Mouse (Mus musculus) ES-Bruce4 (cell line): Measurements from ENCODE around the gene Cisd3.

Experiments
- CTCF ChIP-seq: IDR thresholded peaks from one replicate; pipeline ENCODE4 v1.8.1; 2011; ENCODE audit warnings: low read depth, low read length
- POLR2A ChIP-seq: IDR thresholded peaks from one replicate; pipeline ENCODE4 v1.8.1; 2011; ENCODE audit warnings: low read length; ENCODE audit not compliant: insufficient read depth

- TF ChIP-seq CTCF: peak; percentile 73
- TF ChIP-seq POLR2A: no peak
Measured at GRCm38 (mm10) chr11:97644834-97645233, 40.8 kb upstream of the Cisd3 start.
